Mouse (Mus musculus): ENCODE results near the gene Olfr160. TPM values are rescaled to one million over a fixed set of nuclear protein-coding genes. Genes with fewer than 3 reads are reported as not detected.

Gene Olfr160
- total RNA-seq, 1 experiment from 2014 or later, result not detected

Other genes with a start within 250 kb of the Olfr160 start
- gene Msantd2, start 226.9 kb downstream of the Olfr160 start, total RNA-seq (2021), result 26.8 and 28.7 TPM in 2 replicates
- 27.5 and 35.3 TPM in 2 replicates for gene Esam, start 188.2 kb downstream of the Olfr160 start, total RNA-seq (2021)
- 4.8 and 5.8 TPM in 2 replicates for gene Vsig2, start 177.0 kb downstream of the Olfr160 start, total RNA-seq (2021)
- 0.86 and 1.4 TPM in 2 replicates for gene Nrgn, start 163.3 kb downstream of the Olfr160 start, total RNA-seq (2021)
- gene Siae, start 160.6 kb downstream of the Olfr160 start, total RNA-seq (2021), result 15.7 and 18.8 TPM in 2 replicates
- gene Spa17, start 102.5 kb downstream of the Olfr160 start, total RNA-seq (2021), result 4.2 and 4.8 TPM in 2 replicates
- gene Tbrg1, start 58.9 kb downstream of the Olfr160 start, total RNA-seq (2021), result 85.1 and 90.9 TPM in 2 replicates
- 0.15 TPM in 1 of 2 replicates, not detected in the other for gene Panx3, start 47.0 kb downstream of the Olfr160 start, total RNA-seq (2021)
- not detected in 2 replicates for gene Olfr874, start 28.9 kb upstream of the Olfr160 start, total RNA-seq (2021)
- not detected in 2 replicates for gene Olfr875, start 55.6 kb upstream of the Olfr160 start, total RNA-seq (2021)
- gene Olfr876, start 86.8 kb upstream of the Olfr160 start, total RNA-seq (2021), result not detected in 2 replicates
- gene Olfr877, start 138.0 kb upstream of the Olfr160 start, total RNA-seq (2021), result 1.5 TPM in 2 replicates
- not detected in 2 replicates for gene Olfr145, start 180.5 kb upstream of the Olfr160 start, total RNA-seq (2021)
- not detected in 2 replicates for gene Olfr878, start 201.6 kb upstream of the Olfr160 start, total RNA-seq (2021)